Mouse (Mus musculus): ENCODE results near the gene Nupl1. TPM values are rescaled to one million over a fixed set of nuclear protein-coding genes. Genes with fewer than 3 reads are reported as not detected.

Gene Nupl1
- total RNA-seq, 2 experiments from 2014 or later = not detected

DNA sequence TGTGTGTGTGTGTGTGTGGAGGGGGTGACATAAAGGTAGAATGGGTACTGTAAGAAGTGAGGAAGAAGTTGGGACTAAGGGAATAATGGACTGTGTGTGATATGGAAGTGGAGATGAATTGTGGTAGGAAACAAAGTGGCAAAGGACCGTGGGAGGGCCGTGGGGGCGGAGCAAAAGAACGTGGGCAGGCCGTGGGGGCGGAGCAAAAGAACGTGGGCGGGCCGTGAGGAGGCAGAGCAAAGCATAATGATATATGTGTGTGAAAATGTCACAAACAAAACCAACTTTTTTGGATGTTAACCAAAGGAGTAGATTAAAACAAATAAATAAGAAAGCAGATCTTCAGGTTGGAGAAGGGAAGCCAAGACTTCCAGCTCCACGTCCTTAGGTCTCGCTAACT lies 98.9 kb downstream of the Nupl1 start:
- DNase-seq = no peak

DNA sequence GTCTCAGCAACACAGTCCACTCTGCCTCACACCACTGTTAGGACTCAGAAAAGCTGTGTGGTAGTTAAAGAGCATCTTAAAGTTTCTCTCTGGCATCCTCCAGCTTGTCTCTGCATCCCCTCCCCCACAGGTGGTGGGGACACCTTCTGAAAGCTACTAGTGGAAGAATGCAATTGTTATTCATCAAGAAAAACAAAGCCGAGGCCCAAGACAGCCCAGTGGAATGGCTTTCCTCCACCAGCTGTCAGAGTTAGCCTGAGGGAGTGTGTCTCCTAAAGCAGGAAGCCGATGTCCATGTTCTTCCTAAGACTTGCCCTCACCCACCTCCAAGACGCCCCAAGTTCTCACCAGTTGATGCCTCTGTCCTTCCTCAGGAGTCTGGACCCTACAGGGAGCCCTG lies 102.3 kb downstream of the Nupl1 start:
- DNase-seq = no peak

DNA sequence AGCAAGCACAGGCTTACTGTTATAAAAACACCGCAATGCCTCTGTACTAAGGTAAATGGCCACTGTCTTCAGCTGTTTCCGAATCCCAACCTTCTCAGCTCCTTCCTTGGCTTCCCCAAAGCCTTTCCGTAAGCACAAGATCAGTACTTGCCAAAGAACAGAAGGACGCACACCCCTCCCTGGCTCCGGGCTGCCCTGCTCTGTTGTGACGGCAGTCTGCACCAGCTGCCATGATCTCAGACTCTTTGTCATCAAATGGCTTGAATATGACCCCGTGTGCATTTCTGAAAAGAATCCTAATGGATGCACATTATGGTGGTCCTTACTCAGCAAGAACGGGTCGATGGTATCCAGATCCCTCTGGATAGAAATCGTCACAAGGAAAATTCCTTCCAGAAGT lies 108.0 kb downstream of the Nupl1 start:
- no peak for DNase-seq

DNA sequence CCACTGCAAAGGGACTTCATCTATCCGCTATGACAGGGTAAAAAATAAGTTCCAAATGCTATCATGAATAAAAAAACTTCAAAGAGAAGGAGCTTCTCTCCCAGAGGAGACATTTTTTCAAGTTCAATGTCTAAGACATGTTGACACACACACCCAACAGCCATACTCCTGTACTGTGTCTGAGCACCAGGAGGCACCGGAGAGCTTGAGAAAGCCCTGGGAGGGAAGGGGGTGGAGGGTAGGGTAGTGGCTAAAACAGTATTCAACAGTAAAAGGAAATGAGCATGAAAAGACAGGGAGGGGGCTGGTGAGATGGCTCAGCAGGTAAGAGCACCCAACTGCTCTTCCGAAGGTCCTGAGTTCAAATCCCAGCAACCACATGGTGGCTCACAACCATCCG lies 112.9 kb downstream of the Nupl1 start:
- no peak for DNase-seq

DNA sequence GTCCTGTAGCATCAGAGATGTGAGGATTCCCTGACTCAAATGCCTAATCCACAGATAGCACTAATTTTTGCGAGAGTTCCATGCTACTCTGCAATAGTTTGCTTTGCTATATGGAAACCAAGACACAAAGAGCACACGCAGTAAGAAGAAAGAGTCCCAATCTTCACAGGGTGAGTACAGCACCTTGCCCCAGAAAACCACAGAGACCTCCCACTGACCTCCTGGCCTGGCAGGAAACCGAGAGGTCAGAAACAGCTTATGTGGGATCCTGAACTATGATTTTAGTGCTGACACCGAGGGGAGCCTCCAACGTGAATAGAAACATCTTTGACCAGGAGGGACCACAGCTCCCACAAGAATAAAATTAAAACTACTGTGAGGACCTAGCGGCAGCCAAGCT lies 113.4 kb downstream of the Nupl1 start:
- DNase-seq = no peak

DNA sequence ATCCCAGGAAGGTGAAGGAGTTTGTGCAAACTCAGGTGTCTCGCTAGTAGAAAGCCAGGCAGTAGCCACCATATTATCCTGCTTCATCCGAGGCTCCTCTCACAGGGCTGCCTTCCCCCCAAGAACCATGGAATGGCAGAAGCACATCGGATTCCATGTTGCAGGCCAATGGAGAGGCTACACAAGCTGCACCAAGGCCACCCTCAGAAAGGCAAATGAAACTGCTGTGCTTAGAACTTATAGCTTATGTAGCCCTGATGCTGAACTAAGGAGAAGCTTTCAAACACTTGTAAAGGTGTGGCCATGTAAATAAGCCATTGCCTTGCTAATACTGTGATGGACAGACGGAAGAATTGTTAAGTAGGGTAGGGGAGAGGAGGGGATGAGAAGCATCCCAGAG lies 115.4 kb downstream of the Nupl1 start:
- DNase-seq = no peak

DNA sequence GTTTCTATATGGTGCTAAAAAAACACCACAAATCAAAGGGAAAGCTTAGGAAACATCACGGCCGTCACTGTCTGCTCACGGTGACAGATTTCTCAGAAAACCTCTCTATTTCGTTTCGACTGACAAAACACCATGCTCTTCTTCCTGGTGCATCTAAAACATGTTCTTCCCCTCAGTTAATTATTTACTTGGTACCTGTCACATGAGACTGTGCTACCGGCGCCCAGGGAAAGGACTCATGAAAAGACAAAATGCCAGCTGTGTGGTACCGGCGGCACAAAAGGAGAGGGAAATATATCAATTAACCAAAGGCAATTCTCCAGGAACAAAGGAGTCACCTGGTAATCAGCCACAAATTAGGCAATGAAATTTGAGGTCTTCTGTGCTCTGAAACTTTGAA lies 116.5 kb downstream of the Nupl1 start:
- DNase-seq = no peak

Small RNA genes within 50 kb of the gene (microRNA-seq; reads per million reads assigned to microRNA genes)
- gene Mir719 = 0 reads per million in 2 experiments

Other genes starting within 250 kb of the Nupl1 start
- gene Atp8a2, start 54.3 kb downstream of the Nupl1 start, total RNA-seq (2021) = 1 to 10 TPM; 1.4 to 1.6 TPM
- 10 to 100 TPM; 34.5 to 39.5 TPM for gene Gm49336, start 76 bp upstream of the Nupl1 start, total RNA-seq (2021)
- gene Mtmr6, start 13.8 kb upstream of the Nupl1 start, total RNA-seq (2021) = 10 to 100 TPM; 28.1 to 29.9 TPM
- gene Amer2, start 121.8 kb upstream of the Nupl1 start, total RNA-seq (2021) = under 1 TPM; 0.21 to 0.25 TPM